Mouse (Mus musculus) kidney, embryonic 14.5 days (tissue): Measurements from ENCODE around the gene Exoc7. TPM values are rescaled to one million over a fixed set of nuclear protein-coding genes. Genes with fewer than 3 reads are reported as not detected.

ENCODE experiments used
- ATAC-seq: fragments of 200-750 bp; cut with Nextera tagmentation; 2 replicates; pipeline ENCODE4 v1.8.0; 2017; ENCODE audit warnings: moderate number of reproducible peaks, mild to moderate bottlenecking, moderate TSS enrichment, moderate library complexity; ENCODE audit not compliant: low FRiP score, low TSS enrichment
- H3K27ac ChIP-seq: fragments of 300-500 bp; sonication (generic); 2 replicates; pipeline ENCODE4 v1.5.1; 2014; ENCODE audit warnings: low read depth, mild to moderate bottlenecking, low read length, moderate library complexity, mixed read lengths
- H3K27me3 ChIP-seq: fragments of 300-500 bp; sonication (generic); 2 replicates; pipeline ENCODE4 v1.6.1; 2014; ENCODE audit warnings: mild to moderate bottlenecking, low read length; ENCODE audit not compliant: control insufficient read depth, insufficient read depth
- H3K36me3 ChIP-seq: fragments of 300-500 bp; sonication (generic); 2 replicates; pipeline ENCODE4 v1.6.1; 2014; ENCODE audit warnings: low read length, mixed read lengths; ENCODE audit not compliant: control insufficient read depth, insufficient read depth
- H3K4me1 ChIP-seq: fragments of 300-500 bp; sonication (generic); 2 replicates; pipeline ENCODE4 v1.6.1; 2014; ENCODE audit warnings: low read length, mixed read lengths; ENCODE audit not compliant: control insufficient read depth, insufficient read depth
- H3K4me2 ChIP-seq: fragments of 300-500 bp; sonication (generic); replicated peaks from 2 replicates; pipeline ENCODE4 v1.6.1; 2014; ENCODE audit warnings: low read depth, mild to moderate bottlenecking, low read length
- H3K4me3 ChIP-seq: fragments of 300-500 bp; sonication (generic); 2 replicates; pipeline ENCODE4 v1.5.1; 2014; ENCODE audit warnings: mild to moderate bottlenecking, low read length
- H3K9ac ChIP-seq: fragments of 300-500 bp; sonication (generic); 2 replicates; pipeline ENCODE4 v1.6.1; 2014; ENCODE audit warnings: low read depth, mild to moderate bottlenecking, low read length, moderate library complexity
- H3K9me3 ChIP-seq: fragments of 300-500 bp; sonication (generic); 2 replicates; pipeline ENCODE4 v1.6.1; 2016; ENCODE audit warnings: low read length; ENCODE audit not compliant: control insufficient read depth
- WGBS: fragments of 180-500 bp; shearing (Covaris S2); extraction: QIAGEN DNeasy Blood & Tissue Kit; methylation state at CpG from one replicate; pipeline ENCODE4 v1.1.7; 2014; 5-methylcytosine and 5-hydroxymethylcytosine counted together
- polyA plus RNA-seq: library from polyadenylated mRNA; unstranded; fragments of >200 nt; fragmentation: Nextera tagmentation; extraction: Ambion mirVana; gene quantifications from 2 replicates; pipeline ENCODE4 v1.2.1, GENCODE M21; 2014

The Exoc7 gene
- polyA plus RNA-seq, 1 experiment from 2014 or later, result 66.3 TPM

DNA sequence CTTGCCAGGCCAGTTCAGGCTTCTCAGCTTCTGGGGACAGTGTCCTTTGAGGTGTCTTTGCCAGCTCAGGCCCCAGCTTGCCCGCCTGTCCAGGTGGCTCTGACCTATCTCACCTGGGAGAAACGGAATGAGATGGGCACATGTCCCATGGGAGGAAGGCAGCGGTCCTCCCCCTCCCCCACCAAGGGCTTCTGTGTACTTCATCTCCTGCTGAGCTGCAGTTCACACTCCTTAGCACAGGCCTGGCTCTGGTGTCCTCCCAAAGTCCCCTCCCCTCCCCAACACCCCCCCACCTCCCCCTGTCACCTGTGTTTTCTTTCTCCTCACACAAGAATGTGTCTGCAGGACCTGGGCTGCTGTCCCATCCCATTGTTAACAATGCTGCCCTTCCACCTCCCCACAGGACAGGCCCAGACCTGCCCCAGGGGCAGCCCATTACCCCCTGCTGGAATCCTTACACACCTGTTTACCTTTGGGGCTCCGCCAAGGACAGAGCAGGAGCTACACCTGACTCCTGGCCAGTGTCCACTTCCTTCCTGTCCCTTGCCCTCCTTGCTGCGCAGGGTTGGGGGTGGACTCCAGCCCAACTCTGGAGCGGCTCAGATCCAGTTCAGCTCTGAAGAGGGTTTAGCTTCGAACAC is 20.1 kb upstream of the Exoc7 start:
- H3K4me3 ChIP-seq, result no peak overlapping the region
- H3K9me3 ChIP-seq, result no peaks in the 10 kb centered on the region
- H3K36me3 ChIP-seq, result no peaks in the 10 kb centered on the region
- no peak overlapping the region for H3K9ac ChIP-seq
- ATAC-seq, result no peak
- 75% methylated on average over 7 of the region's 7 CpGs for WGBS
- H3K4me2 ChIP-seq, result no peak overlapping the region
- no peaks in the 10 kb centered on the region for H3K27me3 ChIP-seq
- H3K27ac ChIP-seq, result no peak overlapping the region
- peaks cover 26% of the 10 kb centered on the region for H3K4me1 ChIP-seq

DNA sequence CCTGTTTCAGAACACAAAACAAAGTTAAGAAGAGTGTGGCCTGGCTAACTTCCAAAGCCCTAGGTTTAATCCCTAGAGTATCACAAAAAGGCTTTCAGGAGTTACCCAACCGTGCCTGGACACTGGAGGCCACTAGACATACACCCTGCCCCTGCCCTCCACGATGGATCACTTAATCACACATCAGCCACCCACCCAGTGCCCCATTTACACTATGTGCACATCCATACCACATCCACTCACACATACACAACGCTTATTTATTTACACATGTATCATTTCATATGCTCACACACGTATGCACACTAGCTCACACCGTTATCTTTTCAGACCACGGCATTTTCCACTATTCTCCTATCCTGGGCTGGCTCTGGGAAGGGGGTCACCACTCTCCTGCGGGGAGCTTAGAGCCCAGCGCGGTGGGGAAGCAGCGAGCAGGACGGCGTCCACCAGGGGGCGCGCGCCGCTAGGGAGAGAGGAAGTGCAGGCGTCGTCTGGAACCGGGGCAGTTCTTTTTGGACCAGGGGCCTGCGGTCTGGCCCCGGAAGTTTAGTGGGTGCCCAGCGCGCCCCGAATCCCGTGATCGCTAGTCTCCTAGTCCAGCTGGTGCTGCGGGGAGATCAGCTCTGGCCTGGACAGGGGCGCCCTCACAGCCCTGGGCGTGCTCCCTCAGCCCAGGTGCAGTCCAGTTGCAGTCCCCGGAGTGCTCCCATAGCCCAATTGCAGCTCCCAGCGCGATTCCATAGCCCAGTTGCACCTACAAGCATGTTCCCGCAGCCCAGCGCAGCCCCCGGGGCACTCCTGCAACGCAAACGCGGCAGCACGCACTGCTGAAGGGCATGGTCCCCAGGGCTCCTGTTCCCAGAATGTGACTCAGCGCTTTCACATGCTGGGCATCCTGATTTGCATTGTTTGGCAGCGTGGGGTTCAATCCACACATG is 12.0 kb upstream of the Exoc7 start:
- Histone ChIP-seq H3K27me3 (no peaks in the 10 kb centered on the region), H3K36me3 (no peaks in the 10 kb centered on the region), H3K9me3 (no peaks in the 10 kb centered on the region), H3K4me3 (peak overlapping the region; percentile 45), H3K4me1 (0 out of 2 replicates have a peak, but pooled peaks cover 4% of the 10 kb centered on the region), H3K27ac (no peak overlapping the region), H3K9ac (peak overlapping the region; percentile 70), H3K4me2 (peak overlapping the region; percentile 97)
- ATAC-seq, result peak; percentile 87
- 2% methylated on average over 41 of the region's 41 CpGs for WGBS

DNA sequence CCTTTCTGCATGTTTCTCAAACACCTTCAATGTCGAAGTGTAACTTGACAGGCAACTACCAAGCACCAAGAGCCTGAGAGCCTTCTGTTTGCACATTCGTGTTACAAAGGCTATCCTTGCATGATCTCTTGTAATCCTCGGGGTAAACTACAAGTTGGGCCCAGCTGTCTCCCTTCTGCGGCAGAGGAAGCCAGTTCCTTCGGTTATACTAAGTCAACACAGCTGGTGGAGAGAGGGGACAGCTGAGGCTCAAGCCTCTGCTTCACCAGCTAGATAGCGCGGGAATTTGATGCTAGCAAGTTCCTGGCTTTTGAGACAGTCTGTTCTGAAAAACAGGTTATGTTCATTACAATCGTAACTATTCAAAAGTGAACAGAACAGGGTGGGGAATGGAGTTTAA is 5.3 kb upstream of the Exoc7 start:
- H3K36me3 ChIP-seq, result no peaks in the 10 kb centered on the region
- WGBS, result 47% methylated on average over 8 of the region's 8 CpGs
- no peak overlapping the region for H3K4me2 ChIP-seq
- H3K9ac ChIP-seq, result no peak overlapping the region
- H3K27ac ChIP-seq, result no peak overlapping the region
- no peaks in the 10 kb centered on the region for H3K4me1 ChIP-seq
- no peaks in the 10 kb centered on the region for H3K9me3 ChIP-seq
- no peak overlapping the region for H3K4me3 ChIP-seq
- no peaks in the 10 kb centered on the region for H3K27me3 ChIP-seq
- ATAC-seq, result no peak

DNA sequence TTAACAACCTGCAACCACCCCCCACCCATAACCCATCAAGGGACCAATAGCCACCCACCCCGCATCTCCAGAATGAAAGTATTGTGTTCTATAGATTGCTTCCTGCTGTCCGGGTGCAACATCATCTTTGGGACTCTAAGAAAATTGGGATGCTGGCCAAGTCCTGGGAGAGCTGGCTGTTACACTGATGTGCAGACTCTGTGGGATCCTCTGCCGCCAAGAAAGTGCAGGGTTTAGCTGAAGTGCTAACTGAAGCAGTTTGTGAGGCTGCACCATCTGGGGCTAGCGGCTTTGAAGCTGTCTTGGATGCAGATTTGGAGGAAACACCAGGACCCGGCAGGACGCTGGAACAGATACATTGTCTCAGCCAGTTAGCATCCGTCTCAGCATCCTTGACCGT is 4.1 kb upstream of the Exoc7 start:
- Histone ChIP-seq H3K36me3 (no peaks in the 10 kb centered on the region), H3K9ac (no peak overlapping the region), H3K27me3 (no peaks in the 10 kb centered on the region), H3K9me3 (no peaks in the 10 kb centered on the region), H3K4me3 (no peak overlapping the region), H3K27ac (no peak overlapping the region), H3K4me1 (no peaks in the 10 kb centered on the region), H3K4me2 (no peak overlapping the region)
- no peak for ATAC-seq
- WGBS, result 39% methylated on average over 8 of the region's 8 CpGs

DNA sequence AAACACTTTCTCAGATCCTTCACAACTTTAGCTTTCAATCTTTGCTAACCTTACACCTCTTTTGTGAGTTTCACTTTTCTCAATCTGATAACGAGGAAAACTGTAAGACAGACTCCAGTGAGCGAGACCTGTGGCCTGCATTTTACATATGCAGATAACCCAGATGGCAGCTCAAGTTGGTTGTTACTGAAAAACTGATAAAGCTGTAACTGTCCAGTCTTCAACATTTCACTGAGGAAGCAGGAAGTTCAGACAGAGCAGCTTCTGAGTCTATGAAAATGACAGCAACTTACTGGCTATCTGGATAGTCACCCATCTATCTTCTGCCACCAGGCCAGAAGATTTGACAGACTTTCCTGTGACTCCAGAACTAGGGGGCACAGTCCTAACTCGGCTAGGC is 2.6 kb upstream of the Exoc7 start:
- WGBS, result 83% methylated on average over 3 of the region's 3 CpGs
- ATAC-seq, result no peak
- H3K4me3 ChIP-seq, result no peak overlapping the region
- H3K9me3 ChIP-seq, result no peaks in the 10 kb centered on the region
- peaks cover 3% of the 10 kb centered on the region for H3K36me3 ChIP-seq
- H3K27ac ChIP-seq, result no peak overlapping the region
- no peak overlapping the region for H3K9ac ChIP-seq
- H3K27me3 ChIP-seq, result no peaks in the 10 kb centered on the region
- no peaks in the 10 kb centered on the region; the same call in 1 of the 2 replicates for H3K4me1 ChIP-seq
- H3K4me2 ChIP-seq, result no peak overlapping the region

DNA sequence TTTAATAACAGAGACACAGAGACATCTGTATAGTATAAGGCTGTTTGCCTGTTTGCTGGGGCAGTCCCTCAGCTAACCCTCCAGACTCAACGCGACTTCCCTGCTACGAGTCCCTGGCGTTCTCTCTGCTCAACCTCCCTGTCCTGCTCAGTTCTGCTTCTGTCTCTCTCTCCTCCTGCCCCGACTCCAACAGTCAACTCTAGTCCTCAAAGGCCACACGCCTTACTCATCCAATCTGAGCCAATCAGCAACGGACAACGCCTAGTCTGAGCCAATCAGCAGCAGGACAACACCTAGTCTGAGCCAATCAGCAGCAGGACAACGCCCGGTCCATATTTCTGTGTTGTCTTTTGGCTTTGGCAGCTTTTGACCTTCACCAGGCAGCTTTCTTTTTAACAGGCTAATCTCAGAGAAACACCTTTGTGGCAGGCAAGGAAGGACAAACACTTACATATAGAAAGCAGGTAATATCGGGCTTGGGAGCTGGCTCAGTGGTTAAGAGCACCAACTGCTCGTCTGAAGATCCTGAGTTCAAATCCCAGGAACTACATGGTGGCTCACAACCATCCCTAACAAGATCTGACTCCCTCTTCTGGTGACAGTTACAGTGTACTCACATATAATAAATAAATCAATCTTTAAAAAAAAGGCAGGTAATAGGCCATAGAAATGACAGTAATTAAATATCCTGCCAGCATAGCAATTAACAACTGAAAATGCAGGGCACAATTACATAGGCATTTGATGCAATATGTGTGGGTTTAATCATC is 914 bp upstream of the Exoc7 start:
- Histone ChIP-seq H3K27ac (no peak overlapping the region), H3K4me2 (no peak overlapping the region), H3K9ac (no peak overlapping the region), H3K36me3 (peaks cover 20% of the 10 kb centered on the region), H3K9me3 (no peaks in the 10 kb centered on the region), H3K27me3 (no peaks in the 10 kb centered on the region), H3K4me1 (no peaks in the 10 kb centered on the region; the same call in 1 of the 2 replicates), H3K4me3 (no peak overlapping the region)
- WGBS, result 90% methylated on average over 12 of the region's 12 CpGs
- no peak for ATAC-seq

DNA sequence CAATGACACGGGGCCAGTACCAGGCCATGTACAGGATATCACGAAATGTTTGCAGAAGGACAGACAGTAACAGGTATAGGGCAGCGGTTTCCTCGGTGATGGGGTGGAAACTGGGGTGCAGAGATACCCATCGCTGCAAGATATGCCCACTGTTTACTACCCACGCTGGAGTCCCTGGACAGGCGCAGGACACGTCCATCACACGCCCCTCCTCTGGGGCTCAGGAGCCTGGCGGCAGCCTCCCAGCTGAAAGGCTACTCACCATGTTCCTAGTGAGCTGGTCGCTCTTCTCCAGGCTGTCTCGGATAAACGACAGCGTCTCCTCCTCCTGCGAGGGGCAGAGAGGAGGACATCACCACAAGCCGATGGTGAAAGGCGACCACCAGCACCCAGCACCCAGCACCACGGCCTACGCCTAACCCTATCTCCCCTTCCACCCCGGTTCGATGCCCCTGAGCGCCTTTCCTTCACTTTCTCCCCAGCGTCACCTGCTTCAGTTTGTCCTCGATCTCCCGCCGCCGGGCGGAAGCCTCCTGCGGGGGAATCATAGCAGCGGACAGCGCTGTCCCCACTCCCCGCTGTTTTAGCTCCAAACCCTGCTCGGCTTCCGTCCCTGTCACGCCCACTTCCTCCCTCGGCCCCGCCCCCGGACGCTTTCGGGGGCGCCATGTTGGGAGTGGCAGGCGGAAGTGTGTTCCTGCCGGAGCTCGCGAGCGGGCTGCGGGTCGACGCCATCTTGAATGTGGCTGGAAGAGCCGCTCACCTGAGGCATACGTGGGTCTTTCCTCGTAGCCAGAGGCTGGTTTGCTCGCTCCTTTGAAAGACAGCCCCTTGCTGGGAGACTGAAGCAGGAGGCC is 679 bp downstream of the Exoc7 start:
- H3K4me2 ChIP-seq, result peak overlapping the region; percentile 91
- H3K27ac ChIP-seq, result no peak overlapping the region
- no peaks in the 10 kb centered on the region; the same call in 1 of the 2 replicates for H3K4me1 ChIP-seq
- ATAC-seq, result peak; percentile 94
- H3K27me3 ChIP-seq, result no peaks in the 10 kb centered on the region
- H3K4me3 ChIP-seq, result peak overlapping the region; percentile 76
- no peaks in the 10 kb centered on the region for H3K9me3 ChIP-seq
- H3K36me3 ChIP-seq, result peaks cover 29% of the 10 kb centered on the region
- 2% methylated on average over 45 of the region's 53 CpGs for WGBS
- H3K9ac ChIP-seq, result peak overlapping the region; percentile 77

- Histone ChIP-seq H3K4me3 (peak overlapping the region; percentile 76), H3K27me3 (no peaks in the 10 kb centered on the region), H3K4me1 (no peaks in the 10 kb centered on the region; the same call in 1 of the 2 replicates), H3K9me3 (no peaks in the 10 kb centered on the region), H3K9ac (no peak overlapping the region), H3K36me3 (peaks cover 38% of the 10 kb centered on the region), H3K27ac (no peak overlapping the region), H3K4me2 (peak overlapping the region; percentile 91)
- no peak for ATAC-seq
- WGBS, result 95% methylated on average over 2 of the region's 2 CpGs
These were observed 1.6 kb downstream of the Exoc7 start for GRCm38 (mm10) chr11:116305423-116305822.
